Mouse (Mus musculus): ENCODE measurements at regions not wholly inside any gene's neighbourhood (a gene's known extent, or its start where the extent isn't known, plus 50 kb on each side); places are given as distances from the start of the nearest gene placed in this dataset.

- Histone ChIP-seq H3K27ac (ENCODE audit: control insufficient read depth, low read depth, low read length) (no peak overlapping the region), H3K4me1 (ENCODE audit: control insufficient read depth in 1 of 2, insufficient read depth in 2 of 2, low read length in 2 of 2) (no peaks in the 10 kb centered on the region), H3K36me3 (ENCODE audit: control insufficient read depth in 1 of 2, insufficient read depth in 2 of 2, low read length in 2 of 2) (no peaks in the 10 kb centered on the region), H3K9ac (ENCODE audit: control insufficient read depth, low read depth, low read length, poor library complexity, severe bottlenecking) (no peak overlapping the region), H3K27me3 (ENCODE audit: control insufficient read depth in 1 of 2, insufficient read depth in 2 of 2, low read length in 2 of 2) (no peaks in the 10 kb centered on the region), H3K4me3 (ENCODE audit: control insufficient read depth in 1 of 2, insufficient read depth in 1 of 2, low read depth in 2 of 2, low read length in 2 of 2) (no peak overlapping the region), H3K9me3 (replicated peaks; ENCODE audit: insufficient read depth, low read length) (no peaks in the 10 kb centered on the region; the same call in 1 of the 2 replicates), H3K79me2 (ENCODE audit: control insufficient read depth, insufficient read depth, low read length, poor library complexity) (no peaks in the 10 kb centered on the region)
- TF ChIP-seq GABPA (IDR thresholded peaks at IDR 0.05; ENCODE audit: low read depth, low read length) (no peak), SMC3 (IDR thresholded peaks at IDR 0.05; ENCODE audit: low read depth, low read length) (no peak), POLR2AphosphoS2 (IDR thresholded peaks at IDR 0.05; ENCODE audit: low read length) (no peak), POLR2AphosphoS5 (IDR thresholded peaks at IDR 0.05; ENCODE audit: borderline replicate concordance, low read depth, low read length) (no peak), NRF1 (IDR thresholded peaks at IDR 0.05; ENCODE audit: insufficient read depth, low read depth, low read length, poor library complexity, severe bottlenecking) (no peak), UBTF (IDR thresholded peaks at IDR 0.05; ENCODE audit: borderline replicate concordance, insufficient read depth, low read depth, low read length) (no peak), MXI1 (IDR thresholded peaks at IDR 0.05; ENCODE audit: low read depth, low read length) (no peak), RCOR1 (IDR thresholded peaks at IDR 0.05; ENCODE audit: low read depth, low read length) (no peak), USF2 (IDR thresholded peaks at IDR 0.05; ENCODE audit: borderline replicate concordance in 1 of 2, insufficient read depth in 1 of 2, low read depth in 1 of 2, low read length in 2 of 2) (no peak), ZC3H11A (IDR thresholded peaks at IDR 0.05; ENCODE audit: low read depth, low read length) (no peak), CHD1 (IDR thresholded peaks at IDR 0.05; ENCODE audit: low read depth, low read length) (no peak), ZMIZ1 (IDR thresholded peaks at IDR 0.05; ENCODE audit: low read depth, low read length) (no peak), JUND (IDR thresholded peaks at IDR 0.05; ENCODE audit: low read depth, low read length) (no peak), KAT2A (conservative IDR thresholded peaks at IDR 0.05; ENCODE audit: low read depth, low read length) (no peak), MAFK (IDR thresholded peaks at IDR 0.05; ENCODE audit: borderline replicate concordance, low read depth, low read length) (no peak), USF1 (IDR thresholded peaks at IDR 0.05; ENCODE audit: low read depth, low read length) (no peak), E2F4 (IDR thresholded peaks at IDR 0.05; ENCODE audit: borderline replicate concordance, low read depth, low read length) (no peak)
- no peak for DNase-seq (ENCODE audit: low read depth, low spot score)
Measured at GRCm38 (mm10) chr8:126096056-126096455, 101.1 kb downstream of the Kcnk1 start.

GRCm38 (mm10) chr8:126096636-126097170, 101.7 kb downstream of the Kcnk1 start:
- H3K27me3 ChIP-seq (ENCODE audit: control insufficient read depth in 1 of 2, insufficient read depth in 2 of 2, low read length in 2 of 2), result no peaks in the 10 kb centered on the region
- no peaks in the 10 kb centered on the region for H3K36me3 ChIP-seq (ENCODE audit: control insufficient read depth in 1 of 2, insufficient read depth in 2 of 2, low read length in 2 of 2)
- TF ChIP-seq POLR2AphosphoS2 (IDR thresholded peaks at IDR 0.05; ENCODE audit: low read length), result no peak
- no peak for TF ChIP-seq NELFE (IDR thresholded peaks at IDR 0.05; ENCODE audit: low read depth, low read length)
- no peak for TF ChIP-seq TCF12 (IDR thresholded peaks at IDR 0.05; ENCODE audit: low read depth, low read length)
- TF ChIP-seq MAZ (IDR thresholded peaks at IDR 0.05; ENCODE audit: low read depth, low read length), result no peak
- no peaks in the 10 kb centered on the region; the same call in 1 of the 2 replicates for H3K9me3 ChIP-seq (replicated peaks; ENCODE audit: insufficient read depth, low read length)
- H3K27ac ChIP-seq (ENCODE audit: control insufficient read depth, low read depth, low read length), result no peak overlapping the region
- no peak for DNase-seq (ENCODE audit: low read depth, low spot score)
- H3K4me3 ChIP-seq (ENCODE audit: control insufficient read depth in 1 of 2, insufficient read depth in 1 of 2, low read depth in 2 of 2, low read length in 2 of 2), result no peak overlapping the region
- no peaks in the 10 kb centered on the region for H3K79me2 ChIP-seq (ENCODE audit: control insufficient read depth, insufficient read depth, low read length, poor library complexity)
- no peaks in the 10 kb centered on the region for H3K4me1 ChIP-seq (ENCODE audit: control insufficient read depth in 1 of 2, insufficient read depth in 2 of 2, low read length in 2 of 2)
- no peak overlapping the region for H3K9ac ChIP-seq (ENCODE audit: control insufficient read depth, low read depth, low read length, poor library complexity, severe bottlenecking)

Measured in MEL (cell line).